Mouse (Mus musculus): ENCODE results near the gene Ebf1.

Ebf1 gene

DNA sequence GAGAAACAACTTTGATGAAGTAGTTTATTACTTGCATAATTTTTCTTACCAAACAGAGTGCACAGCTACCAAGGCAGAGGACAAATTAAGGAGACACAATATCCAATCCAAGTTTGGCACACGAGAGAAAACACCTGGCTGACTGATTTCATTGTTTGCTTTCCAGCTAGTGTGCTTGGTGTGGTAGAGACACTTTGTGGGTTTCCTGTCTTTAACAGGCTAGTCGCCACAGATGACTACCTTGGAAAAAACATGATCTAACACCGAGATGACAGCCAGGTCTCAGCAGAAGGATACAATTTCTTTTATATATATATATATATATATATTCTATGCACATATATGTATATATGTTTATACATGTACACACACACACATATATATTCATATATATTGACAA lies 332.0 kb downstream of the Ebf1 start:
- in situ Hi-C loops (cut with MboI): no loop called here

DNA sequence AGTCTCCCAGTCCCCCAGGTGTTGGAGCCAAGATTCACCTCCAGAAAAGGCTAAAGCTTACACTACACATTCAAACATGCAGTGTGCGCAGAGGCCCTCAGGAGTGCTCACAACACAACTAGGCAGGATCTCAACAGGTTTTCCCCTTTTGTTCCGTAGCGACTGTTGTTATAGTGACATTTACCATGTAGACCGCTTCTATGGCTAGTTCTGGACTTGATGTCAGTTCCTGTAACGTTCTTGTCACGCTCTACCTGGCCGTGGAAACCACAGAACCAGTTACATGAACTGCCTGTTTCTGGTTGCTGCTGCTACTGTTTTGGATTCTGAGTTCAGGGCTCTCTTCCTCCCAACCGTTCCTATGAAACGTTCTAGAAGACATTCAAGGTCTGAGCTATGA lies 333.2 kb downstream of the Ebf1 start:
- in situ Hi-C loops (cut with MboI): no loop called here

DNA sequence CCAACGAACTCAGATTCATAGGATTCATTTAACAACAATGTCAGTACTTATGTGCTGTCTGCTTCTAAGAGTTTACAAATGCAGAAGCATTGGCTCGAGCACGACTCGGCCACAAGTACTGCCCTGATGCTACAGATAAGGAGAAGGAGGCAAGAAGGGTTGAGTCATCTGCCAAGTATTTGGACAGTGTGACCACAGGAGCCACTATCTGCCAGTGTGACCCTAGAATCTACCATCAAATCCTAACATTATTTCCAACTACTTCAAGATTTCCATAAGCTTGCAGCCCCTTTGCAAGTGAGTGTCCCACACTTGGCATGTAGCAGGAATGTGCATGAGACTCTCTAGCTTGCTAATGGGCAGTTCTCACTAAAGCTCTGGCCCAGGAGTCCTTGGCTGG lies 334.4 kb downstream of the Ebf1 start:
- in situ Hi-C loops (cut with MboI): no loop called here

DNA sequence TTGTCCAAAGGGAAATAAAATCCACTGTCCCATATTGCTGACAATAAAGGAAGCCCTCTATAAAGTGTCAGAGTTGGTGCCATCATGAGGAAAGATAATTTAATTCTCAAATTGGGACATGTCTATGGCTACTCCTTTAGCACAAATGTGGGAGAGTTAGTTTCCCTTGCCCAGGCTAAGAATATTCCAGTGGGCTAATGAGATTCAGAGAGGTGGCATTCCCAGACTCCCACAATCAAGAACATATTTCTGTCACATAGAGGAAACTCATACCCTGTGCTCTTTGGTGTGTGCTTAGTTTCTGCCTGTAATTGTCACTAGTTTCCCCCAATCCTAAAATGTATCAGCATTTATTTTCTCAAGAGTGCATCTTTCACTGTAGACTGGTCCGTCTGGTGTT lies 336.2 kb downstream of the Ebf1 start:
- in situ Hi-C loops (cut with MboI): no loop called here

DNA sequence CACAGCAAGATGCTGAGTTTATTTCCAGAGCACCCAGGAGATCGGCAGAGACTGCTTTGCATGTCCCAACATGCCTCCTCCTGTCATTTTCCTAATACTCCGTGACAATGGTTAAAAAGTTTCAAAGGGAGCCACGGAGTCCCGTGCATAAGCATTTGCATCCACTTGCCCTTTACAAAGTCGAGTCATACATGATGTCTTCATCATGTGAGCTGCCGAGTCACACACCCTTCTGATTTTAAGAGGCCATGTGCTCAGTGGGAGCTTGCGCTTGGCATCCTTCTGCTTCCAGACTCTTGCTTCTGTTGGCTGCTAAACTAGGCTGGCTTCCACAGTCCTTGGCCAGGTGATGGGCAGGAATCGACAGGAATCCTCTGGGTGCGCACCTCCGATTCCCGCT lies 336.7 kb downstream of the Ebf1 start:
- in situ Hi-C loops (cut with MboI): no loop called here

DNA sequence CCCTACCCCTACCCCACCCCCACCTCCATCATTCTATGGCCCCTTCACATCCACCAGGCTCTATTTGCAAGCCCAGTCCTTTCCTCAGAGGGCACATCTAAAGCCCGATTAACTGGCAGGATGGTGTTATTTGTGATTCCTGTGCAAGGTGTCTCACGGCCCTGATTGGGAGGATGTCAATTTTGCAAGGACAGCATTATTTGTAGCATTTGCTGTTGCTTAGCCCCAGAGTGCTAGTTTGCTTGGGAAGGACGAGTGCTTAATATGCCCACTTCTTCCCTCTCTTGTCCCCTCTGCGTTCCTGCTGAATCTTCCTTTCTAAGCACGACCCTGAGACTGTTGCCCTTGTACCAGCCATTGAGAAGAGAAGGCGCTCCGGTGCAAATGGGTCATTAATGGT lies 337.2 kb downstream of the Ebf1 start:
- in situ Hi-C loops (cut with MboI): no loop called here

DNA sequence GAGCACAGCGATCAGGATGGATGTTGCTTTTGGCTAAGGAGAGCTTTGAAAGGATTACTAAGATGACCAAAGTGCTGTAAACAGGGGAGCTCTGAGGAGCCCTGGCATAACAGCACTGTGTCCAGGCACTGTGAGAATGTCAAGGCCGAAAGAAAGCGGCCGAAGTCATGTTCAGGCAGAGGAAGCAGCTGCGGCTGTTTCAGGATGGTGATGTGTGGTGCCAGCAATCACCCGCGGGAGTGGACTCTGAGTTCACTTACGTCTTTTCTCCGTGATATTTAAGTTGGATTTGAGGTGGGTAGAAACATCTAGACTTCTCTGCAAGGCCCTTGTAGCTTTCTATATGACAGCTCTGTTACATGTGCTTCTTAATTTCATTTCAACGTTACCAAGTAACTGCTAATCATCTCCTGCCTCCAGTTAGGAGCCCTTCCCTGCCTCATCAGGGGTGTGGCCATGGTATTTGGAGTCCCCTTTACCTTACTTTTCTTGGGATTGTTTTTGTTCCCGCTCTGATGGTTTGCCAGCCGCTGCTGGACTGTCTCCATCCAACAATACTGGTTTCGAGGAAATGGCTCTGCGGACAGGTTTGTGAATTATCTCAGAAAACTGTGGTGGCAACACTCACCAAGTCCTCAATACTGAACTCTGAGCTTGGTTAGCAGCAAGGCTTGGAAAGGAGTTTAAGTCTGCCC lies 345.8 kb downstream of the Ebf1 start:
- in situ Hi-C loops (cut with MboI): no loop called here

DNA sequence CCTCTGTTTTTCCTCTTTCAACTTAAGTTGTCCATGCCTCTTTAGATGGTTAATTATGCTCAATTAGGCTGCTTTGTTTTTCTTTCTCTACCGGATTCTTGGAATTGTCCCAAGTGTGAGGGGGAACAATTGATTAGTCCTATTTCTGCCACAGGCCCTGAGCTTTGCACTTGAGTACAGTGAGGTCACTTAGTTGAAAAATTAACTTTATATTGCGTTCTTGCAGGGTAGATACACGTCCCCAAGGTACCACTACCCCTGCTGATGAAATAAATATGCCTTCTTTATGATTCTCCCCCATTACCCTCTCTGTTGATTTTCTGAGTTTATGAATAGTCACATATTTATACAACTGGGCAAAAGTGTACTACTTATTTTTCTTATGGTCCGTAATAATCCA lies 351.9 kb downstream of the Ebf1 start:
- in situ Hi-C loops (cut with MboI): no loop called here

DNA sequence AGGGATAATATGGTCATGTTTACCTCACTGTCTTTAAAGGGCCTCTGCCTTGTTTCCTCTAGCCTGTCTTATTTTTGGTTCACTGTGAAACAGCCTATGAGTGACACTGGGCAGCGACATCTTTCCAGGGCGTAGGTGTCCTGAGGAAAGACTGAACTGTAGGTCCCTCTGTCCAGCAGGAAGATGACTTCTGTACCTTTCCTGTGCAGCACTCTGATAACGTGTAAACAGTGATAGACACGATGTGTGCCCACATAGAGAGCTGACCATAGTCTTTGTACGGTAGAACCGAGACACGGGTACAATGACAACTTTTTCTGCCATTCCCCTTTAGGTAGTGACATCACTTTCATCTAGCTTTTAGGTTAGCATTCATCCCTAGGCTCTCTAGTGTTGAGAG lies 357.2 kb downstream of the Ebf1 start:
- in situ Hi-C loops (cut with MboI): no loop called here

DNA sequence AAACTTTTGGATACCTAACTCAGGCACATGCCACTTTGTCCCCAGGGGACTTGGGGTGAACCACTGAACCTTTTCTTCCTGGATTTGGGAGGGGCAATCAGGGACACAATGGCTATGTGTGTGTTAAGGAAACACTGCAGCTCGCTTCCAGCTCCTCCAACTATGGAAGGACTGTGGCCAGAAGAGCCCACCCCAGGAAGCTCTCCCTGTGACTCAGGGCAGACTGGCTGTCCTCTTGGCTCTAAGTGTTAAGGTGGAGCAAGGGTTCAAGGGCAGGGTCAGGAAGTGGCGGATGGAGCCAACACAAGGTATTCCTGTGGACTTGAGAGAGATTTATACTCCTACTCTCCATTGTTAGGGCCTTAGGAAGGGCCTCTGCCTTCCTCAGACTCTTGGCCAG lies 358.0 kb downstream of the Ebf1 start:
- in situ Hi-C loops (cut with MboI): no loop called here

DNA sequence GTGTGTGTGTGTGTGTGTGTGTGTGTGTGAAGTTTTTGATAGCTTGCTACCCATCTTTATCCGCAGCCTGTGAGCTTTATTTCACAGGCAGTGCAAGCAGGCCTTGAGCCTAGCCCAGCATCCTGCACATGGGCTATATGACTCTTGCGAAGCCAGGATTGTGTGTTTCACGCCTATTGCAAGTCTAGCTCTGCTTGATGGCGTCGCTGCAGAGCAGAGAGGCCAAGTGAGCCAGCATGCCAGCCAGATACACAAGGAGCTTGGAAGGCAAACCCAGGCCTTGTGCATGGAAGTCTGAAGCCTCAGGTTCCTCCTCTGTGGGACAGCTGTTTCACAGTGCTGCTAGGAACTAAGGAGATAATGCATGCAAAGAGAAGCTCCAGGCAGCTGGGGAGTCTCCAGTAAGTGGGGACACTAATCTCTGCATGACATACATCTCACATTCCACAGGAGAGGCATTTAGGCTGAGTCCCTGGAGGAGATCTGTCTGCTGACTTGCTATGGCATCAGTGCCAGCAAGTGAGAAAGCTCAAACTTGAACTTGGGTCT lies 359.2 kb downstream of the Ebf1 start:
- in situ Hi-C loops (cut with MboI): no loop called here

DNA sequence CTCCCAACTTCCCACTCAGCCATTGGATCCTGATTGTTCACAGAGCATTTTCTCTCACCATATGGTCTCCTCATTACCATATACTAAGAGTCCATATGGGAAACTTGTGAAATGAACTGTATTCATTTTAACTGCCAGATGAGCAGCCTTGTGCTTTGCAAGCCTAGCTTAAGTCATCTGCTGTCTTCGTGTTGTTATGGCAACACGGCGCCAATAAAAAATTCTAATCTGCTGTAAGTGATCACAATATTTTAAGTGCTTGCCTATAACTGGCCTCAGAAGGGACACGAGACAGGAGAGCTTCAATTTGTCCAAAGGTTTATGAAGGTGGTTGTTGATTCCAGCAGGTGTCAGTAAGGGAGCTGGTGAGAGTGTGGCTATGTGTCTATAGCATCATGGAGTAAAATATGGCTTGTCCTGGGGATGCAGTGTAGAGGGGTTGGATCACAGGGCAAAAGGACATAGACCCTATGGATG lies 360.8 kb downstream of the Ebf1 start:
- in situ Hi-C loops (cut with MboI): no loop called here

DNA sequence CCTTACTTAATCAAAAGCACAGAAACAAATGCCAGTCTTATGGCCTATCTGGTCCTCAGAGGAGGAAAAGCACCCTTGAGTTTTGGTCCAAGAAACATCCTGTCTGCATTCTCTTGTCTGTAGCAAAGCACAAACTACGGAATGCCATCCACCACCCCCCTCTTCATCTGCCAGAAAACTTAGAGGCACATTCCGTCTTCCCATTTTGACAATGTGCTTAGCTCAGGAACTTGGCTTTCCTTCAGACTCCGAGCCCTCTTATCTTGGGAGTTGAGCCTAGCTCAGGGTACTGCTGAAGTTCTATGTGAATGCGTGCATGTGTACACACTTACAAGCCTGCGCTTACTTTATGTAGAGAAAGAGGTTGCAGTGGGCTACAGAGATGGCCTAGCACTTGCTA lies 362.3 kb downstream of the Ebf1 start:
- in situ Hi-C loops (cut with MboI): no loop called here

DNA sequence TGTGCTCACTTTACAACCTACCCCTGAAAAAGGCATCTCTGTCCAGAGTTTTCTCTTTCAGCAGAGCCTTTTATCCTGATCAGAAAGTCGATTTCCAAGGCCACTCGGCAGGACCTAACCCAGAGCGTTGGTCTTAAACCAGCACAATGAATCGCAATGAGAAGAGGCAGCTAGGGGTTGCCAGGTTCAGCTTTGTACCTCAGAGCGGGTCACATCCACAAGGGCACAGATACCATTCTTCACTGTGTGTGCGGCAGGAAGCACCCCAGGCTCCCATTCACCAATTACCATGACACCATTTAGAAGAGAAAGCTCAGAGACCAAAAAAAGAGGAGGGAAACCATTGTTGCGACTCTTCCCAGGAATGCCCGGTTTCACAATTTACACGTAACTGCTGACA lies 365.1 kb downstream of the Ebf1 start:
- in situ Hi-C loops (cut with MboI): no loop called here

DNA sequence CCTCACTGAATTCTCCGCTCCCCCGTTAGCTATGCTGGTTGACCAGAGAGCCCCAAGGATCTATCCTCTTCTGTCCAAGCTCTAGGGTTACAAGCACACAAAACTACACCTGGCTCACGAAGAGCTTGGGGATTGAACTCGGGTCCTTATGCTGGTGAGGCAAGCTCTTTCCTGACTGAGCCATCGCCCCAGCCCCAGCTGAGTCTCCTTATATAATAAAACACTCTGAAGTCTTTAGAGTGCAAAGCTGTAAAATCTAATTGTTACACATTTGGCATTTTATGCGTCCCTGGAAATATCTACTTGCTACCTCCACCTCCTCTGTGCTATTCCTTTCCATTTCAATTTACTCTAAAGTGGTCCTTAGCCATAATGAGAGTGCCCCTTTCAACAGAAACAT lies 366.8 kb downstream of the Ebf1 start:
- in situ Hi-C loops (cut with MboI): no loop called here

DNA sequence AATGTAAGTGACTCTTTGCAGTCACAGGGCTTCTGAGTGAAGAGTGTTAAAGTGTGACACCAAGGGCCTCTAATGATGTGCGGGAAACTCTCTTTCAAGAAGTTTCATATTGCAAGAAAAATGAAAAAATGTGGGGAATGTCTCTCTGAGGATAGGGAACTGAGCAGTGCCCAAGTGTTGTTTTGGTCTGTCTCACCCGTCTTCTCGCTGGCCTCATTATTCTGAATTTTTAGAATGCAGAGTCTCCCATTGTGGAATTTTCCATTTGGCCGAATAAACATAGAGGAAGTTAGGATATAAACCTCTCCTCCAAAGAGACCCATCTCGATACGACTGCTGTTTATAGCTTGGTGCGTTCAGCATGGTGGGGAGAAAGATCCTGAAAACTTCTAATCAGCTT lies 367.3 kb downstream of the Ebf1 start:
- in situ Hi-C loops (cut with MboI): no loop called here

DNA sequence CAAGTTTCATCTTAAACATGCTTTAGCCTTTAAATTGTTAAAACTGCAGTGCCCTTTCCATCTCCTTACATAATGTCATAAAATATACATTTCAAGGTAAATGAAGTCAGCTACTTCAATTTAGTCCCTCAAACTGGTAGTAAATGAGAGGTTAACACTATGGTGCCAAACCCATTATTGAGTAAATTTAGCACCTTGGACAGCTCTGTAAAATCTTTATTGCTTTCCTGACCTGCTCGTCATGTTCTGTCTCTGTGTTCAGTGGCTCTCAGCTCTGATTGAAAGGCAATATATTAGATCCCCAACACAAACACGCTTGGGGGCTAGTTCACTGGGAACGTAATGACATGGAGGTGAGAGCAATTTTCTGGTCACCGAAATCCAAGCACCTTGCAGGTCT lies 370.7 kb downstream of the Ebf1 start:
- in situ Hi-C loops (cut with MboI): no loop called here

DNA sequence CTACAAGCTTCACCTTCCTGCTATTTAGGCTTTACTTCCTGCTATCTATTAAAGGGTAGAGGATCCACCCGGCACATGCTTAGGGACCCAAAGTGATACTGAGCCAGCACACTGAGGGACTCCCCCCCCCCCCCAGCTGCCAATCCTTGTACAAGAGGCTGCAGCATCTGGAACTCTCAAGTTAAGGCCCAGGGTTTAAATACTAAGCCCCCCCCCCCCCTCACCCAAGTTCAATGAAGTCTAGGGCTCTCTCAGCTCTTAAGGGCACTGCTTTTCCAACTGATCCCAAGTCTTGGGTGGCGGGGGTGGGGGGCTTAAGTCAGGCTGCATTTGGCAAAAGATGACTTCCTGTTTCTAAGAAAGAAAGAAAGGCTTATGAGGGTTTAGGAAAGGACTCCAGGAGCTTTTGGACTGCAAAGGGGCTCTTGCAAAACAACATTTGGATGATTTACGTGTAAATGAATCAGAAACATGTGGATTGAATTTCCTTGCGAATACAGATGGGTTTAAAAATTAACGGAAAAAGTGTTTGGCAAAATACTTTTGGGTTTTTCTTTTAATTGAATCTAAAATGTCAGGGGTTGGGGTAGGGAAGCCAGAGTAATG lies 385.7 kb downstream of the Ebf1 start:
- in situ Hi-C loops (cut with MboI): loop anchor here (25.0 kb wide), 1 partner anchor 535 kb away; no protein-coding TSS in a partner anchor

DNA sequence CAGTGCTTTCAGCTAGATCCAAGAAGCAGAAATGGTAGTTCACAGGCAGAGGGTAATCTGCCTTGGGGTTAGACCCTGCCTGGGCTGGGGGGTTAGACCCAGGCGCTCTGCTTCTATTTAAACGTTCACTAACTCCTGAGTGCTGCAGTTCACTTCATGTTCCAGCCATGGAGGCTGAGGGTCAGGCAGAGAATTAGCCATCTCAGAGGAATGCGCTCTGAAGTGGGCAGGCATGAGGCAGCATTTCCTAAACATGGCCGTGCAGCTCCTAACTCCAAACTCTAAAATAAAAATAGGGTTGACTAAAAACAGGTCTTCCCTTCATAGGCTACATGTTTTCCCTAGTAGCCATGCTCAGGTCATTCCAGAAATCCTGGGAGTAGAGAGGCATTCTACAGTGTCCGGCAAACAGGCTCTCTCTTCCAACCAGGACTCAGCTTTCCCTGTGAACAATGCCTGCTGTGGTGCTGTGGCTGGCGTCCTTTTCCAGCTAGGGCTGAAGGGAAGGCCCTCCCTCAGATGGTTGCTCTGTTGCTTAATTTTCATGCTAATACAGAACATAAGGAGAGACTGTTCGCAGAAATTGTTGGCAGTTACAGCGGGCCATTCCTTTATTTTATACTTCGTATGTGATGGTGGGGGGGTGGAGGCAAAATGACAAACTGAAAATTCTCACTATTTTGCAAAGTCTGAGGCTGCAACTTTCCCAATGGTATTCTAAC lies 386.8 kb downstream of the Ebf1 start:
- in situ Hi-C loops (cut with MboI): loop anchor here (25.0 kb wide), 1 partner anchor 533 kb away; no protein-coding TSS in a partner anchor

DNA sequence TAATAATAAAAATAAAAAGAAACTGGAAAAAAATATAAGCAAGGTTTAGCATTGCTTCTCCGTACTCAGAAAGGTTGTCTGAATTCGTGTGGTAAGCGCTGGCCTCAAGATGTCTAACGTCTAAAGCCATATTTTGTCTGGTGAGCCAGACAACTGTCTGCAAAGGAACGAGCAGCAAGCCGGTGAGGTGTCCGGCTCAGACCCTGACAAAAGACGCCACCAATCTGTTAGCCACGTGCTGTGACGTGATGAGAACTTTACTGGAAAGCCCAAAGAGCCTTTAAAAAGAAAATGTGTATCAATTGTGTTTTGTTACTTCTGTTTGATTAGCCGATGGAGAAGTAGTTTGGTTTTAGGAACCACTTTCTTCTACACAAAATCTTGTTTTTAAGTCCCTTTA lies 390.2 kb downstream of the Ebf1 start:
- in situ Hi-C loops (cut with MboI): loop anchor here (5.0 to 25.0 kb wide), 2 partner anchors 395 to 530 kb away; no protein-coding TSS in a partner anchor

DNA sequence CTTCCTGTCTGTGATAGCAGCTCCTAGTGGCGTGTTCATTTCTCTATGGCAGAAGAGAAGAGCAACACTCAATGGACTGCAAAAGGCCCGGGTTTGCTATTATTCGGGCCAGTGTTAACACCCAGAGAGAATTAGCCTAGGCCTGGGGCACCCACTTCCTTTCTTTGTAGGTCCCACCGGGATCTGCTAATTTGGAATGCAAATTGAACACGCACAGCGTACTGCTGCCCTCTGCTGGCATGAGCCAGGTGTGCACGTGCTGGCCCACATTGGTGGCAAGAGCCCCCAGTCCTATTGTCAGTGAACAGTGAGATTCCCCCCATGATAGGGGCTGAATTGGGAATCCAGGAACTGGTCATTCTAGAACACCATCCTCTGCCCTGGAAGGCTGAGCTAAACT lies 391.0 kb downstream of the Ebf1 start:
- in situ Hi-C loops (cut with MboI): loop anchor here (5.0 to 25.0 kb wide), 2 partner anchors 396 to 529 kb away; no protein-coding TSS in a partner anchor

DNA sequence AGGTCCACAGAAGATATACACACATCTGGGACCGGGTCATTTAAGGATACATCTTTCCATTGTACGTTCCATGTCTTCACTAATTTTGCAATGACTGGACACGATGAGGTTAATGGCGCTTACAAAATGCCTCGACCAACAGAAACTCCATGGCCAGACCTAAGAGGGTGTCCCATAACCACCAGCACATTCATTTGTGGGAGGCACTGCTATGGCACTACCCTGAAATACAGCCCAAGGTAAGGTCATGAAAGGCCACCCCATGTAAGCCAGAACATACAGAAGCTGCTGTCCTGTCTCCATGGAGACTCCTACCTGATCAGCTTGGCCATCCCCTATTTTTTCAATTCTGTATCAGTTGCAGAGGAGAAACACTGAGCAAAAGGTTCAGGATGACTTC lies 391.6 kb downstream of the Ebf1 start:
- in situ Hi-C loops (cut with MboI): loop anchor here (5.0 to 25.0 kb wide), 2 partner anchors 396 to 529 kb away; no protein-coding TSS in a partner anchor

All from mature B cell (primary cell).